Mouse (Mus musculus): ENCODE measurements around the gene Rab12. TPM values are rescaled to one million over a fixed set of nuclear protein-coding genes. Genes with fewer than 3 reads are reported as not detected.
A peak's percentile ranks its signal among the peaks of the same experiment; 100 is the strongest.

The Rab12 gene
- polyA plus RNA-seq (2014; fragmentation: Nextera tagmentation; extraction: Ambion mirVana): 44.6 and 46.2 TPM in 2 replicates

DNA sequence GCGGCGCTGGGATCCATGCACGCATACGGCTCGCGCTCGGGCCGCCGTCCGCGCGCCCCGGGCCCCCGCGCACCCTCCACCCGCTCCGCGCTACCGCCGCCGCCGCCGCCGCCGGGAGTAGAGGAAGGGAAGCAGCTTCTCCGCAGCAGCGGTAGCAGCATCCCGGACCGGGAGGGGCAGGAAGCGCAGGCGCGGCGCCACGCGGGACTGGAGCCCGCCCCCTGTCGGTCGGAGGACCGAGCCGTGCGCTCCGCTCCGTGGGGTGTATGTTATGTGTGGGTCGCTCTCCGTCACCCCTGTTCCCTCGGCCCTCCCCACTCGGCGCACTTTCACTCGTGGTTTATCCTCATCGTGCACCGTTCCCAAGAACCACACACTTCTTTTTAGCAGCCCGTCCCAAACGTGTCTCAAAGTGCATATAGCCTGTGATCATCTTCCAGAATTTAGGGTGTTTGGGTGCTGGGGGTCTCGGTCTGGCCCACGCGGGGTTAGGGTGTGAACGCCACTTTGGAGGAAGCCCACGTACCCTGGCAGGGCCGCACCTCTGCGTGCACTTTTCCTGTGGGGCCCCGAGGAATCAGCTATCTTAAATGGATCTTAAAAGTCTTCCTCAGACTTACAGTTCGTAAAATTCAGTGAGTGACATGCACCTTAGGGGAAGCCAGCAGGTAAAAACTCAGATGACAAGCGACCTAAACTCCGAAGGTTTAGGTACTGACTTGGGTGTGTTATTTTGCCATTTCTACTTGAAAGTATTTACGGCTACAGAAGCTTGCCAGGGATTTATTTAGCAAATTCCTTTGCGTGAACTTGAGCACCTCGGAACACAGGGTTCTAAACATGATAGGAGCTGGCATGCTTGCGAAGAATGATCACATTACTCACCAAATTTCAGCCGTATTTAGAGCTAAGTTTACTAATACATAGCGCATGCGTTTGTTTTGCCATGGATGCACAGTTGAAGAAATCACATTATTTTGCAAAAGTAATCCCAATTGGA lies at the start of gene Rab12:
TSS of gene Rab12 (minus strand) at position 176 of the 1,000 bp plus-strand sequence.
- H3K4me2 ChIP-seq (ENCODE audit: low read depth, low read length, severe bottlenecking): peak within 1 kb of the TSS; percentile 77
- H3K27ac ChIP-seq (ENCODE audit: low read depth, low read length): no peak within 1 kb of the TSS
- DNase-seq (ENCODE audit: low spot score): peak; percentile 96
- H3K36me3 ChIP-seq (ENCODE audit: control insufficient read depth, insufficient read depth, low read length): no peaks in the 10 kb centered on the region
- peak within 1 kb of the TSS; percentile 94 for H3K9ac ChIP-seq (ENCODE audit: low read length)
- ATAC-seq (replicated peaks; ENCODE audit: low FRiP score): peak; percentile 95
- WGBS: 10% methylated on average over 64 of the region's 71 CpGs
- H3K4me1 ChIP-seq (replicated peaks; ENCODE audit: control insufficient read depth, insufficient read depth, low read length): no peaks in the 10 kb centered on the region; the same call in 1 of the 2 replicates
- no peaks in the 10 kb centered on the region for H3K27me3 ChIP-seq (ENCODE audit: control insufficient read depth, insufficient read depth, low read length)
- H3K4me3 ChIP-seq (ENCODE audit: low read depth, low read length): peak within 1 kb of the TSS; percentile 98
- H3K9me3 ChIP-seq (ENCODE audit: control insufficient read depth, low read length): no peaks in the 10 kb centered on the region

DNA sequence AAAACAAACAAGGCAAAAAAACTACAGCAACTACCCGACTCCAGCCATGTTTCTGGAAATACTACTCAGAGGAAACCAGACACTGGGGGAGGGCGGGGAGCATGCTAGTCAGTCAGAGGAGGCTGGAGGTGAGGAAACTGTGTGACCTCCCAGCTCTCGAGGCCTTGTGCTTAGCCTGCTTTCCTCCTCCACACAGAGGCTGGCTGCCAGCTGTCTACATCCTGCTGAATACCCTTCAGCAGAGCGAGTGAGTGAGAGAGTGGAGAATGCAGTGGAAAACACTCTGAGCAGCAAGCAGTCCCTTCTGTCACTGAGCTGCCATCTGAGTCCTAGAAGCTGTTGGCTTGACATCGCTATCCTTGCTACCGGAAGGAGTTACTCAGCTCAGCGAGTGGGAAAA lies 44.7 kb upstream of the Rab12 start:
- DNase-seq (ENCODE audit: low spot score): no peak
- ATAC-seq (replicated peaks; ENCODE audit: low FRiP score): no peak

GRCm38 (mm10) chr17:66563551-66563950 lies 44.0 kb upstream of the Rab12 start:
- no peak for ATAC-seq (replicated peaks; ENCODE audit: low FRiP score)
- 76% methylated on average over 1 of the region's 1 CpGs for WGBS
- no peaks in the 10 kb centered on the region for H3K36me3 ChIP-seq (ENCODE audit: control insufficient read depth, insufficient read depth, low read length)
- no peak overlapping the region for H3K9ac ChIP-seq (ENCODE audit: low read length)
- H3K4me3 ChIP-seq (ENCODE audit: low read depth, low read length): no peak overlapping the region
- no peak for DNase-seq (ENCODE audit: low spot score)
- H3K4me2 ChIP-seq (ENCODE audit: low read depth, low read length, severe bottlenecking): no peak overlapping the region
- H3K27ac ChIP-seq (ENCODE audit: low read depth, low read length): no peak overlapping the region
- no peaks in the 10 kb centered on the region for H3K27me3 ChIP-seq (ENCODE audit: control insufficient read depth, insufficient read depth, low read length)
- H3K9me3 ChIP-seq (ENCODE audit: control insufficient read depth, low read length): no peaks in the 10 kb centered on the region
- no peaks in the 10 kb centered on the region for H3K4me1 ChIP-seq (replicated peaks; ENCODE audit: control insufficient read depth, insufficient read depth, low read length)

More for the DNA sequence above, 44.7 kb upstream of the Rab12 start:
- H3K4me1 ChIP-seq (replicated peaks; ENCODE audit: control insufficient read depth, insufficient read depth, low read length): no peaks in the 10 kb centered on the region
- H3K36me3 ChIP-seq (ENCODE audit: control insufficient read depth, insufficient read depth, low read length): no peaks in the 10 kb centered on the region
- H3K4me2 ChIP-seq (ENCODE audit: low read depth, low read length, severe bottlenecking): no peak overlapping the region
- H3K27me3 ChIP-seq (ENCODE audit: control insufficient read depth, insufficient read depth, low read length): no peaks in the 10 kb centered on the region
- H3K9me3 ChIP-seq (ENCODE audit: control insufficient read depth, low read length): no peaks in the 10 kb centered on the region
- no peak overlapping the region for H3K27ac ChIP-seq (ENCODE audit: low read depth, low read length)
- no peak overlapping the region for H3K4me3 ChIP-seq (ENCODE audit: low read depth, low read length)
- 80% methylated on average over 7 of the region's 7 CpGs for WGBS
- H3K9ac ChIP-seq (ENCODE audit: low read length): no peak overlapping the region

- no peak overlapping the region for H3K4me2 ChIP-seq (ENCODE audit: low read depth, low read length, severe bottlenecking)
- H3K27me3 ChIP-seq (ENCODE audit: control insufficient read depth, insufficient read depth, low read length): no peaks in the 10 kb centered on the region
- H3K9me3 ChIP-seq (ENCODE audit: control insufficient read depth, low read length): no peaks in the 10 kb centered on the region
- no peak overlapping the region for H3K9ac ChIP-seq (ENCODE audit: low read length)
- no peaks in the 10 kb centered on the region for H3K36me3 ChIP-seq (ENCODE audit: control insufficient read depth, insufficient read depth, low read length)
- no peak overlapping the region for H3K4me3 ChIP-seq (ENCODE audit: low read depth, low read length)
- ATAC-seq (replicated peaks; ENCODE audit: low FRiP score): no peak
- no peaks in the 10 kb centered on the region for H3K4me1 ChIP-seq (replicated peaks; ENCODE audit: control insufficient read depth, insufficient read depth, low read length)
- no peak for DNase-seq (ENCODE audit: low spot score)
- no peak overlapping the region for H3K27ac ChIP-seq (ENCODE audit: low read depth, low read length)
- 94% methylated on average over 2 of the region's 2 CpGs for WGBS
Observed at GRCm38 (mm10) chr17:66561380-66561779, 41.9 kb upstream of the Rab12 start.

GRCm38 (mm10) chr17:66558404-66559317 lies 39.1 kb upstream of the Rab12 start:
- Histone ChIP-seq H3K9me3 (ENCODE audit: control insufficient read depth, low read length) (no peaks in the 10 kb centered on the region), H3K27me3 (ENCODE audit: control insufficient read depth, insufficient read depth, low read length) (no peaks in the 10 kb centered on the region), H3K4me2 (ENCODE audit: low read depth, low read length, severe bottlenecking) (no peak overlapping the region), H3K4me3 (ENCODE audit: low read depth, low read length) (no peak overlapping the region), H3K4me1 (replicated peaks; ENCODE audit: control insufficient read depth, insufficient read depth, low read length) (no peaks in the 10 kb centered on the region), H3K27ac (ENCODE audit: low read depth, low read length) (no peak overlapping the region), H3K36me3 (ENCODE audit: control insufficient read depth, insufficient read depth, low read length) (no peaks in the 10 kb centered on the region), H3K9ac (ENCODE audit: low read length) (no peak overlapping the region)
- ATAC-seq (replicated peaks; ENCODE audit: low FRiP score): no peak
- DNase-seq (ENCODE audit: low spot score): no peak
- WGBS: 92% methylated on average over 17 of the region's 17 CpGs

- 83% methylated on average over 4 of the region's 4 CpGs for WGBS
- Histone ChIP-seq H3K4me1 (replicated peaks; ENCODE audit: control insufficient read depth, insufficient read depth, low read length) (no peaks in the 10 kb centered on the region), H3K27me3 (ENCODE audit: control insufficient read depth, insufficient read depth, low read length) (no peaks in the 10 kb centered on the region), H3K4me3 (ENCODE audit: low read depth, low read length) (no peak overlapping the region), H3K27ac (ENCODE audit: low read depth, low read length) (no peak overlapping the region), H3K9me3 (ENCODE audit: control insufficient read depth, low read length) (no peaks in the 10 kb centered on the region), H3K4me2 (ENCODE audit: low read depth, low read length, severe bottlenecking) (no peak overlapping the region), H3K36me3 (ENCODE audit: control insufficient read depth, insufficient read depth, low read length) (no peaks in the 10 kb centered on the region), H3K9ac (ENCODE audit: low read length) (no peak overlapping the region)
- ATAC-seq (replicated peaks; ENCODE audit: low FRiP score): no peak
- no peak for DNase-seq (ENCODE audit: low spot score)
Observed at GRCm38 (mm10) chr17:66552690-66553089, 33.2 kb upstream of the Rab12 start.

DNA sequence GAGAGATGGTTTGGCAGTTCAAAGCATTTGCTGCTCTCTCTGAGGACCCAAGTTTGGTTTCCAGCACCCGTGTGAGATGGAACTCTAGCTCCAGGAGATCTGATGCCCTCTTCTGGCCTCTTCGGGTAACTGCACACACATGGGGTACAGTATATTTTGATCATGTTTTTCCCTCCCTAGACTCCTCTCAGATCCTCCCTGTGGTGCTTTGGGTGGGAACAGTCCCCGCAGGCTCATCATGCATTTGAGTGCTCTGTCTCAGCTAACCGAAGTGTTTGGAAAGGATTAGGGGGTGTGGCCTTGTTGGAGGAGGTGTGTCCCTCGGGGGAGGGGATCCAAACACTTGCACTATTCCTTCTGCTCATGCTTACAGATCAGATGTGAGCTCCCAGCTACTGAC lies 31.0 kb upstream of the Rab12 start:
- Histone ChIP-seq H3K4me3 (ENCODE audit: low read depth, low read length) (no peak overlapping the region), H3K4me2 (ENCODE audit: low read depth, low read length, severe bottlenecking) (no peak overlapping the region), H3K9ac (ENCODE audit: low read length) (no peak overlapping the region), H3K27ac (ENCODE audit: low read depth, low read length) (no peak overlapping the region), H3K4me1 (replicated peaks; ENCODE audit: control insufficient read depth, insufficient read depth, low read length) (no peaks in the 10 kb centered on the region), H3K36me3 (ENCODE audit: control insufficient read depth, insufficient read depth, low read length) (no peaks in the 10 kb centered on the region), H3K27me3 (ENCODE audit: control insufficient read depth, insufficient read depth, low read length) (no peaks in the 10 kb centered on the region), H3K9me3 (ENCODE audit: control insufficient read depth, low read length) (no peaks in the 10 kb centered on the region)
- 87% methylated on average over 5 of the region's 5 CpGs for WGBS
- no peak for DNase-seq (ENCODE audit: low spot score)
- ATAC-seq (replicated peaks; ENCODE audit: low FRiP score): no peak

DNA sequence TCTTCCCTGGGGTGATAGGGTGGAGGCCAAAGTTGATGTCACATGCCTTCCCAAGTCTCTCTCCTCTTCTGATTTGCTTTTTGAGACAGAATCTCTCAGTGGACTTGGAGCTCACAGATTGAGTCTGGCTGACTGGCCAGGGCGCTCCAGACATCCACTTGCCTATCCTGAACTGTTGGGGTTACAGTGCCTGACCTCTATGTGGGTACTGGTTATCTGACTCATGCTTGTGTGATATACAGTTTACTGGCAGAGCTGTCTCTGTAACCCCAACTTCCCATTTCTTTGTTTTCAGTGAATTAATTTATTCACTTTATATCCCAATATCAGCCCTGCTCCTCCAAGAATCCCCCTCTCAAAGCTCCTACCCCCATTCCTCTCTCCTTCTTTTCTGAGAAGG lies 12.8 kb upstream of the Rab12 start:
- no peaks in the 10 kb centered on the region for H3K36me3 ChIP-seq (ENCODE audit: control insufficient read depth, insufficient read depth, low read length)
- no peak overlapping the region for H3K9ac ChIP-seq (ENCODE audit: low read length)
- DNase-seq (ENCODE audit: low spot score) (no peak), ATAC-seq (replicated peaks; ENCODE audit: low FRiP score) (no peak)
- H3K4me2 ChIP-seq (ENCODE audit: low read depth, low read length, severe bottlenecking): no peak overlapping the region
- H3K4me1 ChIP-seq (replicated peaks; ENCODE audit: control insufficient read depth, insufficient read depth, low read length): no peaks in the 10 kb centered on the region
- no peak overlapping the region for H3K27ac ChIP-seq (ENCODE audit: low read depth, low read length)
- WGBS: 88% methylated on average over 1 of the region's 1 CpGs
- no peaks in the 10 kb centered on the region for H3K27me3 ChIP-seq (ENCODE audit: control insufficient read depth, insufficient read depth, low read length)
- no peak overlapping the region for H3K4me3 ChIP-seq (ENCODE audit: low read depth, low read length)
- no peaks in the 10 kb centered on the region; the same call in 1 of the 2 replicates for H3K9me3 ChIP-seq (ENCODE audit: control insufficient read depth, low read length)
